Mouse (Mus musculus): ENCODE measurements around the gene Mex3d. TPM values are rescaled to one million over a fixed set of nuclear protein-coding genes. Genes with fewer than 3 reads are reported as not detected.

Mex3d gene
- polyA plus RNA-seq, 1 experiment: 17.2 TPM

DNA sequence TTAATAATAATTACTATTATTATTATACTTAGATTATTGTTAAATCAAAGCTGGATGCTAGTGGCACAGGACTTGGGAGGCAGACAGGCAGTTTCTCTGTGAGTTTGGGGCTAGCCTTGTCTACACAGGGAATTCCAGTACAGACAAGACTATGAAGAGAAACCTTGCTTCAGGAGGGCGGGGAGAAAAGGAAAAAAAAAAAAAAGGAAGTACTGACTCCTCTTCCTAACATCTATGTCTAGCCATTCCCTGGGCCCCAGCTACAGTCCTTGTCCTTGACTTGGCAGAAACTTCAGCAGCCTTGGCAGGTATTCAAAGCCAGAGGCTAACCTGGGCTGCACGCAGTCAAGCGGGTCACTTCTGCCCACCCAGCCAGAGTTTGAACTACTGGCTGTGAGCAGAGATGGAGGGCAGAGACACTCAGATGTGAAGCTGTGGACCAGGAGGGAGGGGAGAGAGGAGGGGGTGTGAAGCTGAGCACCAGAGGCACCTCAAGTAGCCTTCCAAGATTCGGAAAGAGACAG is 1.8 kb upstream of the Mex3d start:
- TF ChIP-seq GATA1 (IDR thresholded peaks at IDR 0.05; ENCODE audit: borderline replicate concordance, low read length) (no peak), FLI1 (IDR thresholded peaks at IDR 0.05; ENCODE audit: low read length) (no peak)
- Histone ChIP-seq H3K4me1 (peaks cover 62% of the 10 kb centered on the region), H3K27me3 (replicated peaks) (peaks cover 15% of the 10 kb centered on the region), H3K36me3 (replicated peaks; ENCODE audit: low read length) (peaks cover 52% of the 10 kb centered on the region), H3K4me3 (replicated peaks) (no peak overlapping the region), H3K9me3 (no peaks in the 10 kb centered on the region)

DNA sequence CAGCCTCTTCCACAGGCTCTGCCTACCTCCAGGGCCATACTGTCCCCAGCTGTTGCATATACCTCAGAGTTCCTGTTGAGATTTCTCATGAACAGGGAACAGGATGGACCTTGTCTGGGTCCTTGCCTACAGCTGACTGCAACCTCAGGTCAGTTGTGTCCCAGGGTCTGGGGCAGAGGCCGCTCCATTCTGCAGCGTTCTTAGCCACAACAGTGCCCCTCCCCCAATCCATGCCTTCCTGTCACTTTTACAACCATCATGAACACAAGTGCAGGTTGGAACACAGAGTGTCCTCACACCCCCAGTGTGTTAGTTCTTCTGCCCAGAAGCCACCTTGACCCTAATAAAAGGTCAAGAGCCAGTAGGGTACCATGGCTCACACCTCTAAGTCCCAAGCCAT is 1.3 kb upstream of the Mex3d start:
- Histone ChIP-seq H3K9me3 (no peaks in the 10 kb centered on the region), H3K4me1 (peaks cover 62% of the 10 kb centered on the region), H3K4me3 (replicated peaks) (peak overlapping the region; percentile 97), H3K27me3 (replicated peaks) (peaks cover 15% of the 10 kb centered on the region), H3K36me3 (replicated peaks; ENCODE audit: low read length) (peaks cover 46% of the 10 kb centered on the region)
- TF ChIP-seq FLI1 (IDR thresholded peaks at IDR 0.05; ENCODE audit: low read length): no peak
- no peak for TF ChIP-seq GATA1 (IDR thresholded peaks at IDR 0.05; ENCODE audit: borderline replicate concordance, low read length)

DNA sequence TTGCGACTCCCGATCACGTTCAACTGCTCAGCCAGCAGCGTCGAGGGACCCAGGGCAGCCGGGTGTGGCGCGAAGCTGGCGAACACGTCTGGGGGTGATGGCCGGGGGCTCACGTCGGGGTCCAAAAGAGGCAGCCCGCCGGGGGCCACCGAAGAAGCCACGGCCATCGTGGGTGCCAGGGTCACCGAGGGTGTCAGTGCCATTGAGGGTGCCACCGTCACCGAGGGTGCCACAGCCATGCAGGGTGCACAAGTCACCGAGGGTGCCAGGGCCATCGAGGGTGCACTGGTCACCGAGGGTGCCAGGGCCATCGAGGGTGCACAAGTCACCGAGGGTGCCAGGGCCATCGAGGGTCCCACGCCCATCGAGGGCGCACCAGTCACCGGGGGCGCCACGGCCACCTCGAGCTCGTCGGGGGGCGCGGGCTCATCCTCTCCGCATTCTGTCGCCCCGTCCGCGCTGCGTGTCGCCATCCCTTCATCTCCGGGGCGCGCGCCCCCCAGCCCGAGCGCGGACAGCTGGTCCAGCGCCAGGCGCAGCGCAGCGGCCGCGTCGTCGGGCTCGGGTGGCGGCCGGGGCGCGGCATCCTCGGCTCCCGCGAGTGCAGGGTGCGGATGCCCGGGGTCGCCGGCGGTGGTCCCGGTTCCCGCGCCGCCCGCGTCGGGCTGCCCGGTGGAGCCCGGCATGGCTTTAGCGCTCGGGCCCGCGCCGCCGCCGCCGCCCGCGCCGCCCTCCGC is 556 bp downstream of the Mex3d start:
- Histone ChIP-seq H3K4me1 (peaks cover 74% of the 10 kb centered on the region), H3K36me3 (replicated peaks; ENCODE audit: low read length) (peaks cover 45% of the 10 kb centered on the region), H3K27me3 (replicated peaks) (peaks cover 15% of the 10 kb centered on the region), H3K9me3 (no peaks in the 10 kb centered on the region), H3K4me3 (replicated peaks) (peak overlapping the region; percentile 97)
- no peak for TF ChIP-seq FLI1 (IDR thresholded peaks at IDR 0.05; ENCODE audit: low read length)
- TF ChIP-seq GATA1 (IDR thresholded peaks at IDR 0.05; ENCODE audit: borderline replicate concordance, low read length): no peak

DNA sequence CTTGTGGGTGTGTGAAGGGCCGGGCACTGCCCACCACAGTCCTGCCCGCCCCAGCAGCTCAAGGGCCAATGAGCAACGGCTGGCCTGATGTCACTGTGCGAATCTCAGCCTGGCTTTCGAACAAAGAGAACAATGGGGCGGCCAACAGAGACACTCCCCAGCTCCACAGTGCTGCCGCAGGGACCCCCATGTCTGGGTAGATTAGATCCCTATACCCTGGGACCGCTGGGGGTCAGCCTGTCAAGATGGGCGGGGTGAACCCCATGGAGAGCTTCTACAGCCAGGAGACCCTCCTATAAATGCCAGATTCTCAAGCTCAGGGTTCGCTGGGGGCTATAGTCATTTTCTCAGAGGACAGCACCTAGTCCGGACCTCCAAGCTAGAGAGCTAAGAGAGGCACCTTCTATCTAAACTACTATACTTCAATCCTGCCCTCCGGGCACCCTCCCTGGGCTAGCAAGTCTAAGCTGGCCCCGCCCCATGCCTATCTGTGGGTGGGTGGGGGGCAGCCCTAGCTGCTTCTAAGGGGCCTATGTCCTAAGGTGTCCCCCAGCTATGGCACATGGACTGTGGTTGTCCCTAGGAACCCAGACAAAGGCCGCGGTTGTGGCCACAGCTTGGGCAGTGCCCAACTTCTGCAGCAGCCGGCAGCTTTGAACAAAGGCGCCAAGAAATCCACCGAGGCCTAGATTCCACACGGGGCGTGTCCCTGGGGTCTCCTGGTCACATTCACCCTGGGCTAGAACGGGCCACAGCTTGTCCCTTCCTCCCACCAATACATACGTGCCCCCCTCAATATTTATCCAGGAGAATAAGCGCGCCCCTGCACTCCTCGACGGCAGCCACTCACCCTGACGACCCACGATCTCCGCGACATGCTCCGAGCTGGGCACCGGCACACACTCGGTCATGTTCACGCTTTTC is 1.4 kb downstream of the Mex3d start:
- TF ChIP-seq GATA1 (IDR thresholded peaks at IDR 0.05; ENCODE audit: borderline replicate concordance, low read length): no peak
- no peak for TF ChIP-seq FLI1 (IDR thresholded peaks at IDR 0.05; ENCODE audit: low read length)
- H3K27me3 ChIP-seq (replicated peaks): peaks cover 15% of the 10 kb centered on the region
- peaks cover 74% of the 10 kb centered on the region for H3K4me1 ChIP-seq
- peak overlapping the region; percentile 97 for H3K4me3 ChIP-seq (replicated peaks)
- peaks cover 45% of the 10 kb centered on the region for H3K36me3 ChIP-seq (replicated peaks; ENCODE audit: low read length)
- no peaks in the 10 kb centered on the region for H3K9me3 ChIP-seq

DNA sequence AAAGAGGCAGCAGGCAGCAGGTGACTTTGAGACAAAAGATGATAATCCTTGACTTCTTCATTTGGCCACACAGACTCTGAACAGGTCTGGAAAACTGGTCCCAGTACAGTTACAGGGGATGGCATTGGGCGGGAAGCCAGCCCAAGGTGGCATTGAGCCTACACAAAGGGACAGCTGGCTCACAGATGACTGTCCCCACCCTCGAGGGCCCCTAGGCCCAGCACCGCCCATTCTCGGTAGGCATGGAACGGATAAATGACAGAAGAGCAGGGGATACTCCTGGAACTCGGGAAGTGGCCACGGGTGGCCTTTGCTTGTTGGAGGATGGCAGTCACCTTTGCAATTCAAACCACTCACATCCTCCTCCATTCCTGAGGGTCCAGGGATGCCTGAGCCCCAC is 2.1 kb downstream of the Mex3d start:
- TF ChIP-seq FLI1 (IDR thresholded peaks at IDR 0.05; ENCODE audit: low read length): no peak
- no peak for TF ChIP-seq GATA1 (IDR thresholded peaks at IDR 0.05; ENCODE audit: borderline replicate concordance, low read length)
- H3K9me3 ChIP-seq: no peaks in the 10 kb centered on the region
- peaks cover 44% of the 10 kb centered on the region for H3K36me3 ChIP-seq (replicated peaks; ENCODE audit: low read length)
- H3K27me3 ChIP-seq (replicated peaks): peaks cover 15% of the 10 kb centered on the region
- peaks cover 73% of the 10 kb centered on the region for H3K4me1 ChIP-seq
- peak overlapping the region; percentile 97 for H3K4me3 ChIP-seq (replicated peaks)

DNA sequence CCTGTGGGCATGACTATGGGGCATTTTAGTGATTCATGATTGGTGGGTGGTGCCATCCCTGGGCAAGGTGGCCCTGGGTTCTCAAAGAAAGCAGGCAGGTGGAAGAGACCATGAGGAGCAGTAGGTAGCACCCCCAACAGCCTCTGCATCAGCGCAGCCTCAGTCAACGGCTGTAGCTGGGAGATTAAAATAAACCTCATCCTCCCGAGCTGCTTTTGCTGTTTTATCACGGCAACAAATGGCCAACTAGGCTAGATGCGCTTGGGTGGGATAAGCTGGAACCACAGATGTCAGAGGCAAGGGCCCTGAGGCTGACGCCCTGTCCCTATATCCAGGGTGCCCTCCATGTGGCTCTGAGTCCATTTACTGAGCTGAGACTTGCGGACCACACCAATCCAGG is 2.8 kb downstream of the Mex3d start:
- Histone ChIP-seq H3K36me3 (replicated peaks; ENCODE audit: low read length) (peaks cover 42% of the 10 kb centered on the region), H3K4me3 (replicated peaks) (peak overlapping the region; percentile 60), H3K4me1 (peaks cover 67% of the 10 kb centered on the region), H3K27me3 (replicated peaks) (peaks cover 15% of the 10 kb centered on the region), H3K9me3 (no peaks in the 10 kb centered on the region)
- TF ChIP-seq FLI1 (IDR thresholded peaks at IDR 0.05; ENCODE audit: low read length) (no peak), GATA1 (IDR thresholded peaks at IDR 0.05; ENCODE audit: borderline replicate concordance, low read length) (no peak)

DNA sequence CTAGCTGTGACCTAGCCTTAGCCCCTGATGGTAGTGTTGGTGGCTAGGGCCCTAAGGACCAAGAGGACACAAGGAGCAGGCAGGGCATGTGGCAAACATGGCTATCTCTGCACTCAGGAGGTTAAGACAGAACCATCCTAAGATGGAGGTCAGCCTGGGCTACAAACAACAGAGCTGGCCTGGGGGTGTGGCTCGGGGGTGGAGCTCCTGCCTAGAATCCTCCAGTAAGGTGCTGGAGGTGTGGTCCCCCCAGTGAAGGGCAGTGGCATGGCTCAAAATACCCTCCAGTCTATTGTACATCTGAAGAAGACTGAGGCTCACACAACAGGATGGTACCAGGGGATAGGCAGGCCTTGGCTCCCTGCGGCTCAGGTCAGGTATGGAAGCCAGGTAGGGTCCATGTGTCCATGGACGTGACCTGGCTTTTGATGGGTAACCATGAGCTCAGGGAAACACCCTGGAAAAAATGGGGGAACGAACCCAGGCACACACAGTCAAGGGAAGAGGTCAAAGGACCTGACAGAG is 3.3 kb downstream of the Mex3d start:
- H3K36me3 ChIP-seq (replicated peaks; ENCODE audit: low read length): peaks cover 38% of the 10 kb centered on the region
- no peaks in the 10 kb centered on the region for H3K9me3 ChIP-seq
- TF ChIP-seq GATA1 (IDR thresholded peaks at IDR 0.05; ENCODE audit: borderline replicate concordance, low read length): no peak
- no peak for TF ChIP-seq FLI1 (IDR thresholded peaks at IDR 0.05; ENCODE audit: low read length)
- peak overlapping the region; percentile 60 for H3K4me3 ChIP-seq (replicated peaks)
- peaks cover 62% of the 10 kb centered on the region for H3K4me1 ChIP-seq
- peaks cover 18% of the 10 kb centered on the region for H3K27me3 ChIP-seq (replicated peaks)

DNA sequence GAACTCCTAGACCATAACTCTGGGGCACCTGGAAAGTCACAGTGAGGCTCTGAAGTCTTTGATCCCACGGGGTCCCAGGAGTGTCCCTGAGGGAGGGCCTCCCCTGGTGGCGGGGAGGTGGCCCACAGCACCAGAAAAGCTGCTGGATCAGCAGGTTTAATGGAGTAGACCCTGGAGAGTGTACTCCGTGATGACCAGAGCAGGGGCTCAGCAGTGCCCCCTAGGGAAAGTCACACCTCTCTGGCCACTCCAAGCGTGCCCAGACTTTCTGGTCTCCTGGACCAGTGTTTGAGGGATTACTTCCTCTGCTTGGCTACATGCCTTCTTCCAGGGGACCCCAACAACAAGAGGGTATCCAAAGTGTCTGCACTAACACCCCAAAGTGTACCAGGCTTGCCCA is 4.0 kb downstream of the Mex3d start:
- H3K4me1 ChIP-seq: peaks cover 56% of the 10 kb centered on the region
- H3K36me3 ChIP-seq (replicated peaks; ENCODE audit: low read length): peaks cover 38% of the 10 kb centered on the region
- no peak for TF ChIP-seq GATA1 (IDR thresholded peaks at IDR 0.05; ENCODE audit: borderline replicate concordance, low read length)
- no peak for TF ChIP-seq FLI1 (IDR thresholded peaks at IDR 0.05; ENCODE audit: low read length)
- H3K9me3 ChIP-seq: no peaks in the 10 kb centered on the region
- peaks cover 23% of the 10 kb centered on the region for H3K27me3 ChIP-seq (replicated peaks)
- no peak overlapping the region for H3K4me3 ChIP-seq (replicated peaks)

DNA sequence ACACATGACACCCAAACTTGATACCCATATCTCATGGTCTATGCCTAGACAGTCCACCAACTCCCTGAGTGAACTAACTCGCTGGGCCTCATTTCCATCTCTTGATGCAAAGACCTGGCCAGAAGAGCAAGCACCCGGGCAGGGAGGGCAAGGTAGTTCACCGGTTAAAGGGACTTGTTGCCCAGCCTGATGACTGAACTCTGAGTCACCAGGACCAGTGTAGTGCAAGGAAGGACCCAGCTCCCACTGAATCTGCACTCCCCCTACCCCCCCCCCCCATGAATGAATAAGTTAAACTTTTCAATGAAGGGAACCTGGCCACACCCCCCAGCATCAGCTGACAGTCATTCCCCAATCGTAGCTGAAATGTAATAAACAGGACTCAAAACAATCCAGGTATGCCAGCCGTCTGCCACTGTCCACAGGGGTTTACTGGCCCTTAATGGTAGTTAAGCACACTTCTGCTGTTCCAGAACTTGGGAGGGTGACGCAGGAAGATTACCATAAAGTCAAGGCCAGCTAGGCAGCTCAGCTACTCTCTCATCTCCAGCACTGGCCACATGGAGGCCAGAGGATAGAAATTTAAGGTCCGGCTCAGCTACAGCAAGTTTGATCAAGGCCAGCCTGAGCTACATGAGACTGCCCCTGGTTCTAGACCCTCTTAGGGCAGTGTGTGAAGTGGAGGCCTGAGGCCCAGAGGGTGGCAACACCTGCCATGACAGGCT is 4.7 kb downstream of the Mex3d start:
- H3K27me3 ChIP-seq (replicated peaks): peaks cover 25% of the 10 kb centered on the region
- peaks cover 51% of the 10 kb centered on the region for H3K4me1 ChIP-seq
- H3K4me3 ChIP-seq (replicated peaks): no peak overlapping the region
- H3K9me3 ChIP-seq: no peaks in the 10 kb centered on the region
- peaks cover 38% of the 10 kb centered on the region for H3K36me3 ChIP-seq (replicated peaks; ENCODE audit: low read length)
- TF ChIP-seq GATA1 (IDR thresholded peaks at IDR 0.05; ENCODE audit: borderline replicate concordance, low read length): no peak
- no peak for TF ChIP-seq FLI1 (IDR thresholded peaks at IDR 0.05; ENCODE audit: low read length)
